Mouse (Mus musculus): ENCODE measurements around the gene Rxra.

GRCm38 (mm10) chr2:27751803-27752202, 75.6 kb downstream of the Rxra start:
- TF ChIP-seq CTCF (IDR thresholded peaks at IDR 0.05; ENCODE audit: control insufficient read depth, insufficient read depth, low read length), result no peak
- TF ChIP-seq POLR2A (IDR thresholded peaks at IDR 0.05; ENCODE audit: borderline replicate concordance, control insufficient read depth, low read depth, low read length), result no peak

Measured in bone marrow, adult 2 months (tissue).